Mouse (Mus musculus) myocyte (in vitro differentiated cells): ENCODE results near the gene Clec16a.

Source experiments
- MAX ChIP-seq: IDR thresholded peaks from one replicate; pipeline ENCODE4 v1.6.1; 2011; ENCODE audit warnings: low read depth, mild to moderate bottlenecking, control low read depth
- MYOD1 ChIP-seq, 3 experiments: IDR thresholded peaks; one replicate each; pipeline ENCODE4 v1.6.1; 2011; ENCODE audit warnings: control low read depth in 2 of 3, low read depth in 2 of 3, mild to moderate bottlenecking in 2 of 3, moderate library complexity in 1 of 3; ENCODE audit not compliant: insufficient read length in 2 of 3, control insufficient read depth in 1 of 3
- POLR2A ChIP-seq: IDR thresholded peaks from one replicate; pipeline ENCODE4 v1.6.1; 2011; ENCODE audit warnings: low read depth, mild to moderate bottlenecking, control low read depth, moderate library complexity; ENCODE audit not compliant: insufficient read length
- SRF ChIP-seq: IDR thresholded peaks from one replicate; pipeline ENCODE4 v1.6.1; 2011; ENCODE audit warnings: low read depth; ENCODE audit not compliant: control insufficient read depth, insufficient read length
- USF1 ChIP-seq: IDR thresholded peaks from one replicate; pipeline ENCODE4 v1.6.1; 2011; ENCODE audit warnings: low read depth, mild to moderate bottlenecking, control low read depth, moderate library complexity

DNA sequence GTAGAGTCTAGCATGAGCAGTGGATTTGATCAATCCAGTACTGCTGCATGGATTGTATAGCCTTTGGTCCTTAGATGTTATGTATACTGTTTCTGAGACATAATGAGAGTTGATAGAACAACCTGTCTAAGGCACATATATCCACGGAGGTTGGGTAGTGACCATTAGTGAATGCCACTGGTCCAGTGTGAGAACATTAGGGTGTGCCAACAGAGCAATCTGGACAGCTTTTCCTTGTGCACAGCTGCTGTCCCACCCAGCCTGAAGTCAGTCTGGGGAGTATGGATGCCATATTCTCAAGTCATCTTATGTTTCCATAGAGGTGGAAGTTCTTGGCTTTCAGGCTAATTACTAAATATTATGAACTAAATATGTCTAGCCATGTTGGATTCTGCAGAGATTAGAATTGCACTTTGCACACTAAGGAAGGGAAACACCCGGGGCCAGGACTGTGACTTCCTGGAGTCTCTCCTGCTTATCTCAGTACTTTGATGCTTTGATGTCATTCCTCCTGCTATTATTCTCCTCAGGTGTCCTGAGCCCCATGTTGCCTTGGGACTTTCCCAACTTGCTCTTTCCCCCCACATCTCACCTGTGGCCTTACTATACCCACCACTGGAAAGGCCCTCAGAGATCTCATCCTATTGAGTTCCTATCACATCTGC is 36.2 kb downstream of the Clec16a start:
- no peak for TF ChIP-seq MAX
- no peak for TF ChIP-seq SRF
- TF ChIP-seq MYOD1 (IDR thresholded peaks at IDR 0.05; ENCODE audit: control insufficient read depth in 1 of 3, insufficient read length in 2 of 3, low read depth in 2 of 3): no peak
- TF ChIP-seq POLR2A: no peak
- TF ChIP-seq USF1: no peak
